Mouse (Mus musculus) embryonic facial prominence, embryonic 12.5 days (tissue): ENCODE measurements around the gene Tfeb. TPM values are rescaled to one million over a fixed set of nuclear protein-coding genes. Genes with fewer than 3 reads are reported as not detected.

ENCODE experiments used
- ATAC-seq: fragments of 200-750 bp; cut with Nextera tagmentation; 2 replicates; pipeline ENCODE4 v1.8.0; 2017; ENCODE audit not compliant: insufficient number of reproducible peaks, insufficient read depth, low FRiP score, low TSS enrichment
- H3K27ac ChIP-seq: fragments of 300-500 bp; sonication (generic); 2 replicates; pipeline ENCODE4 v1.5.1; 2016; ENCODE audit warnings: mild to moderate bottlenecking
- H3K27me3 ChIP-seq: fragments of 300-500 bp; sonication (generic); 2 replicates; pipeline ENCODE4 v1.6.1; 2016; ENCODE audit warnings: mild to moderate bottlenecking, moderate library complexity
- H3K36me3 ChIP-seq: fragments of 300-500 bp; sonication (generic); 2 replicates; pipeline ENCODE4 v1.6.1; 2016; ENCODE audit warnings: mild to moderate bottlenecking
- H3K4me1 ChIP-seq: fragments of 300-500 bp; sonication (generic); 2 replicates; pipeline ENCODE4 v1.6.1; 2016
- H3K4me2 ChIP-seq: fragments of 300-500 bp; sonication (generic); replicated peaks from 2 replicates; pipeline ENCODE4 v1.6.1; 2016; ENCODE audit warnings: mild to moderate bottlenecking, moderate library complexity
- H3K4me3 ChIP-seq: fragments of 300-500 bp; sonication (generic); 2 replicates; pipeline ENCODE4 v1.5.1; 2016; ENCODE audit warnings: mild to moderate bottlenecking
- H3K9ac ChIP-seq: fragments of 300-500 bp; sonication (generic); 2 replicates; pipeline ENCODE4 v1.6.1; 2016; ENCODE audit warnings: mild to moderate bottlenecking, moderate library complexity
- H3K9me3 ChIP-seq: fragments of 300-500 bp; sonication (generic); 2 replicates; pipeline ENCODE4 v1.6.1; 2016; ENCODE audit warnings: mild to moderate bottlenecking, moderate library complexity
- WGBS: fragments of 180-500 bp; shearing (Covaris S2); methylation state at CpG from one replicate; pipeline ENCODE4 v1.1.7; 2016; 5-methylcytosine and 5-hydroxymethylcytosine counted together
- polyA plus RNA-seq: library from polyadenylated mRNA; unstranded; fragments of >200 nt; fragmentation: Nextera tagmentation; extraction: Ambion mirVana; gene quantifications from 2 replicates; pipeline ENCODE4 v1.2.1, GENCODE M21; 2016

Tfeb gene
- polyA plus RNA-seq, 1 experiment from 2014 or later, result 6.0 TPM

DNA sequence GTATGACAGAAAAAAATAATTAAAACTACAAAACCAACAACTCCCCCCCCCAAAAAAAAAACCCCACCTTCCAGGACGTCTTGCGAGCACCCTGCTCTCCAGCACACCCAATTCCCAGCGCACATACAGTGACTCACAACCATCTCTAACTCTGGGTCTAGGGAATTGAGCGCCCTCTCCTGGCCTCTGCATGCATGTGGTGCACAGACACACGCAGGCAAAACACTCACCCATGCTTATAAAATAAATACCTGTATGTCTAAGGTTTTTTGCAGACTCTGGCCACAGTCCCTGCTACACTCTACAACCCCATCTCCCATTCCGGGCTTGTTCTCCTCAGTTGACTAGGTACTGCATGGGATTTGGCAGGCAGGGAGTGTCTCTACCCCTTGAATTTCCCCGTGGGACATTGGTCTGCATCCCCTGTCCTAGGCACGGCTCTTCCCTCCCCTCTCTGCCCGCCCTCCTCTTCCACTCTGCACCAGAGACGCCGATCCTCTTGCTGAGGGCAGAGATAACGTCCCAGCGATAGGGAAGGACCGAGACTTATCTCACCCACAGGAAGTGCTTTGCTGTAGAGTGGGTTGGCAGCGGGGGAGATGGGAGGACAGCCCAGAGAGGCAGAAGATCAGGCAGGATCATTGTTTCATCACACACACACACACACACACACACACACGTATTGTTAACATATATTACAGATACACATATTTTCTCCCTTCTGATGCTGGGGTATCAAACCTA, 6.3 kb downstream of the Tfeb start:
- no peak overlapping the region for H3K4me3 ChIP-seq
- no peak overlapping the region for H3K4me2 ChIP-seq
- ATAC-seq, result no peak
- H3K36me3 ChIP-seq, result no peaks in the 10 kb centered on the region
- no peaks in the 10 kb centered on the region for H3K9me3 ChIP-seq
- peaks cover 15% of the 10 kb centered on the region for H3K4me1 ChIP-seq
- no peak overlapping the region for H3K9ac ChIP-seq
- H3K27me3 ChIP-seq, result peaks cover 9% of the 10 kb centered on the region; the same call in 1 of the 2 replicates
- WGBS, result 41% methylated on average over 16 of the region's 16 CpGs
- H3K27ac ChIP-seq, result no peak overlapping the region

- no peak overlapping the region for H3K27ac ChIP-seq
- H3K4me1 ChIP-seq, result peaks cover 10% of the 10 kb centered on the region
- 91% methylated on average over 14 of the region's 14 CpGs for WGBS
- H3K9ac ChIP-seq, result no peak overlapping the region
- H3K36me3 ChIP-seq, result no peaks in the 10 kb centered on the region
- ATAC-seq, result no peak
- H3K9me3 ChIP-seq, result no peaks in the 10 kb centered on the region
- no peak overlapping the region for H3K4me2 ChIP-seq
- peaks cover 8% of the 10 kb centered on the region; the same call in 1 of the 2 replicates for H3K27me3 ChIP-seq
- H3K4me3 ChIP-seq, result no peak overlapping the region
Measured at GRCm38 (mm10) chr17:47744086-47744485, 7.3 kb downstream of the Tfeb start.

DNA sequence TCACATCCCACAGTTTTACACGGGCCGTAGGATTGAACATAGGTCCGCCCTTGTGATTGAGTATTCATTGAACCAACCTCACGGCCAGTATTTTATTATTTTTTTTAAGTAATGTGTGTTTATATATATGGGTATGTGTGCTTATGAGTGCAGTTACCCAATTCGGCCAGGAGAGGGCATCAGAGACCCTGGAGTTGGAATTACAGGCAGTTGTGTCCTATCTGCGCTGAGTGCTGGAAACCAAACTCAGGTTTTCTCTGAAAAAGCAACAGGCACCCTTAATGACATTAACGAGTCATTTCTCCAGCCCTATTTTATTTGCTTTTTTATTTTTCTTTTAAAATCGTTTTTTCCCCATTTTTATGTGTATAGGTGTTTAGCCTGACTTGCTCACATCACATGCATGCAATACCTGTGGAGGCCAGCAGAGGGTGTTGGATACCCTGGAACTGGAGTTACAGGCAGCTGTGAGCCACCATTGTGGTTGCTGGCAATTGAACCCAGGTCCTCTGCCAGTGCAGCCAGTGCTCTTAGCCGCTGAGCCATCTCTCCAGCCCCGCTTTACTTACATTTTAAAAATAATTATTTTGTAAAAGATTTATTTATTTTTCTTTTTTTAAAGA, 8.0 kb downstream of the Tfeb start:
- no peak overlapping the region for H3K4me2 ChIP-seq
- no peak overlapping the region for H3K27ac ChIP-seq
- no peak overlapping the region for H3K9ac ChIP-seq
- H3K9me3 ChIP-seq, result no peaks in the 10 kb centered on the region
- WGBS, result 85% methylated on average over 10 of the region's 10 CpGs
- H3K4me3 ChIP-seq, result no peak overlapping the region
- 0 out of 2 replicates have a peak, but pooled peaks cover under 1% of the 10 kb centered on the region for H3K27me3 ChIP-seq
- H3K36me3 ChIP-seq, result no peaks in the 10 kb centered on the region
- H3K4me1 ChIP-seq, result peaks cover 3% of the 10 kb centered on the region; the same call in 1 of the 2 replicates
- ATAC-seq, result no peak

GRCm38 (mm10) chr17:47748791-47749553, 12.1 kb downstream of the Tfeb start:
- Histone ChIP-seq H3K9ac (no peak overlapping the region), H3K27ac (no peak overlapping the region)

GRCm38 (mm10) chr17:47749626-47750025, 12.8 kb downstream of the Tfeb start:
- no peak for ATAC-seq
- WGBS, result 75% methylated on average over 3 of the region's 3 CpGs

More at GRCm38 (mm10) chr17:47748791-47749553, 12.1 kb downstream of the Tfeb start:
- ATAC-seq, result peak; percentile 39; the same call in 1 of the 2 replicates
- Histone ChIP-seq H3K9me3 (no peaks in the 10 kb centered on the region), H3K36me3 (no peaks in the 10 kb centered on the region), H3K4me3 (no peak overlapping the region), H3K27me3 (no peaks in the 10 kb centered on the region), H3K4me1 (0 out of 2 replicates have a peak, but pooled peaks cover 3% of the 10 kb centered on the region), H3K4me2 (no peak overlapping the region)
- 62% methylated on average over 14 of the region's 14 CpGs for WGBS

GRCm38 (mm10) chr17:47750101-47750500, 13.3 kb downstream of the Tfeb start:
- WGBS, result 52% methylated on average over 6 of the region's 6 CpGs
- Histone ChIP-seq H3K4me1 (0 out of 2 replicates have a peak, but pooled peaks cover 3% of the 10 kb centered on the region), H3K4me3 (no peak overlapping the region), H3K9ac (no peak overlapping the region), H3K36me3 (no peaks in the 10 kb centered on the region), H3K27ac (no peak overlapping the region), H3K9me3 (no peaks in the 10 kb centered on the region), H3K4me2 (no peak overlapping the region), H3K27me3 (no peaks in the 10 kb centered on the region)
- no peak for ATAC-seq

More at GRCm38 (mm10) chr17:47749626-47750025, 12.8 kb downstream of the Tfeb start:
- no peak overlapping the region for H3K4me3 ChIP-seq
- H3K9me3 ChIP-seq, result no peaks in the 10 kb centered on the region
- no peak overlapping the region for H3K4me2 ChIP-seq
- H3K27me3 ChIP-seq, result no peaks in the 10 kb centered on the region
- 0 out of 2 replicates have a peak, but pooled peaks cover 3% of the 10 kb centered on the region for H3K4me1 ChIP-seq
- no peak overlapping the region for H3K27ac ChIP-seq
- no peaks in the 10 kb centered on the region for H3K36me3 ChIP-seq
- no peak overlapping the region for H3K9ac ChIP-seq

GRCm38 (mm10) chr17:47751811-47752210, 15.0 kb downstream of the Tfeb start:
- Histone ChIP-seq H3K4me2 (no peak overlapping the region), H3K4me3 (no peak overlapping the region), H3K27ac (no peak overlapping the region), H3K27me3 (no peaks in the 10 kb centered on the region), H3K36me3 (no peaks in the 10 kb centered on the region), H3K4me1 (0 out of 2 replicates have a peak, but pooled peaks cover 3% of the 10 kb centered on the region), H3K9ac (no peak overlapping the region), H3K9me3 (no peaks in the 10 kb centered on the region)
- no peak for ATAC-seq
- WGBS, result 76% methylated on average over 5 of the region's 5 CpGs

GRCm38 (mm10) chr17:47753130-47753775, 16.4 kb downstream of the Tfeb start:
- 81% methylated on average over 8 of the region's 8 CpGs for WGBS
- Histone ChIP-seq H3K9me3 (no peaks in the 10 kb centered on the region), H3K9ac (no peak overlapping the region), H3K27ac (no peak overlapping the region), H3K27me3 (0 out of 2 replicates have a peak, but pooled peaks cover 3% of the 10 kb centered on the region), H3K4me1 (0 out of 2 replicates have a peak, but pooled peaks cover 3% of the 10 kb centered on the region), H3K4me3 (no peak overlapping the region), H3K4me2 (no peak overlapping the region), H3K36me3 (no peaks in the 10 kb centered on the region)
- ATAC-seq, result no peak

DNA sequence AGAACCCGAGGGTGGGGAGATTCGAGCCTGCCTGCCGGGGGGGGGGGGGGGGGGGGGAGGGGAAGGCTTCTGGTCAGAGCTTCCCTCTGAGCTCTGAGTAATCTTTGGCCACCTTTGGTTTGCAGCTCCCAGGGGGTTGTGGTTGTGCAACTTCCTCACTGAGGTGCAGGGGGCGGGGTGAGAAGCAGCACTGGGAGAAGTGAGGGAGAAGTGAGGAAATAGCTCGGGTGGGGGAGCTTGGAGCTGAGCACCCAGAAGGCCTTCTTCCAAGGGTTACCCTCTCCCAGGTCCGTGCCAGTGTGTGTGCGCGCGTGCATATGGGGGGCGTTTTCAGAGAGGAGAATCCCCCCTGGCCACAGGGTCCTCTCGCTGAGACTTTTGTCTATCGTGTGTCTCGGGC, 17.4 kb downstream of the Tfeb start:
- Histone ChIP-seq H3K27ac (no peak overlapping the region), H3K9me3 (no peaks in the 10 kb centered on the region), H3K27me3 (0 out of 2 replicates have a peak, but pooled peaks cover 3% of the 10 kb centered on the region), H3K9ac (no peak overlapping the region), H3K4me3 (no peak overlapping the region), H3K36me3 (no peaks in the 10 kb centered on the region), H3K4me2 (no peak overlapping the region), H3K4me1 (no peaks in the 10 kb centered on the region)
- ATAC-seq, result no peak
- WGBS, result 77% methylated on average over 12 of the region's 13 CpGs

- no peaks in the 10 kb centered on the region for H3K4me1 ChIP-seq
- no peak for ATAC-seq
- no peak overlapping the region for H3K9ac ChIP-seq
- no peak overlapping the region for H3K4me2 ChIP-seq
- H3K9me3 ChIP-seq, result no peaks in the 10 kb centered on the region
- 21% methylated on average over 6 of the region's 6 CpGs for WGBS
- H3K27me3 ChIP-seq, result 0 out of 2 replicates have a peak, but pooled peaks cover 3% of the 10 kb centered on the region
- H3K27ac ChIP-seq, result no peak overlapping the region
- H3K36me3 ChIP-seq, result no peaks in the 10 kb centered on the region
- no peak overlapping the region for H3K4me3 ChIP-seq
Measured at GRCm38 (mm10) chr17:47756366-47756765, 19.5 kb downstream of the Tfeb start.

GRCm38 (mm10) chr17:47757056-47757610, 20.3 kb downstream of the Tfeb start:
- H3K9me3 ChIP-seq, result no peaks in the 10 kb centered on the region
- no peak overlapping the region for H3K9ac ChIP-seq
- H3K4me1 ChIP-seq, result no peaks in the 10 kb centered on the region
- WGBS, result 79% methylated on average over 7 of the region's 7 CpGs
- no peaks in the 10 kb centered on the region for H3K36me3 ChIP-seq
- no peak overlapping the region for H3K27ac ChIP-seq
- H3K4me3 ChIP-seq, result no peak overlapping the region
- H3K27me3 ChIP-seq, result 0 out of 2 replicates have a peak, but pooled peaks cover 3% of the 10 kb centered on the region
- ATAC-seq, result no peak
- H3K4me2 ChIP-seq, result no peak overlapping the region
